Mouse (Mus musculus) cerebellum, postnatal 36 days (tissue): ENCODE measurements around the gene Slc19a1.

Experiments used
- DNase-seq, 2 experiments: peaks; one replicate each; pipeline ENCODE4 v3.0.0; 2021 to 2022; ENCODE audit warnings: mixed read lengths in 2 of 2

The Slc19a1 gene

DNA sequence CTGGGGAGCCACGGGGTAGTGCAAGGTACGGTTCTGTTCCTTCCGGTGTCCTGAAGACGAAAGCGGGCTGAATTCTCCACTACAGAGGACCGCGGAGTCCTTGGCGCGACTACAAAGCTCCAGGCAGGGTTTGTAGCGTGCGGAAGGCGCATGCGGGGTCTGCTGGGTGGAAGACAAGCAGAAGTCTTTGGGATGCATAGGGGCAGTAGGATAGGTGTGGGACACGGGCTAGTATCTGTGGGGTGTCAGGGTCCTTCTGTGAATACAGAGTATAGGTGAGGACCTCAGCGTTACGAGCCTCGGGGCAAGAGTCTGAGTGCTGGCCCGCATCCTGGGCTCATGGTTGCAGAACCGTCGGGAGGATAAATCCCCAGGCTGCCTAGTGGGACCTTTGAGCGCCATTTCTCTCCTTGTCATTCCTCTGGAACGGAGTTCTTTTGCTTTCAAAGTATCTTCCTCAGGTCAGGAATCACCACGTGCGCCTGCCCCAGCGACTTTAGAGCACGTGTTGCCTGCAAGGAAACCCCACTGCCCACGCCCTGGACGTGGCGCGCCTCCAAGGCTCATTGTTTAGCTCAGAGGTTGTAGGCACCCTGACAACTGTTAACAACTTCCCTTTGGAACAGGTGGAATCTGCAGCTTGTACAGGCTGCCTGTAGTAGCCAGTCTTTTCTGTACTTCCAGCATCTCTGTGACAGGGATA lies 1.4 kb downstream of the Slc19a1 start:
- DNase-seq = peak; percentile 57 to 62

DNA sequence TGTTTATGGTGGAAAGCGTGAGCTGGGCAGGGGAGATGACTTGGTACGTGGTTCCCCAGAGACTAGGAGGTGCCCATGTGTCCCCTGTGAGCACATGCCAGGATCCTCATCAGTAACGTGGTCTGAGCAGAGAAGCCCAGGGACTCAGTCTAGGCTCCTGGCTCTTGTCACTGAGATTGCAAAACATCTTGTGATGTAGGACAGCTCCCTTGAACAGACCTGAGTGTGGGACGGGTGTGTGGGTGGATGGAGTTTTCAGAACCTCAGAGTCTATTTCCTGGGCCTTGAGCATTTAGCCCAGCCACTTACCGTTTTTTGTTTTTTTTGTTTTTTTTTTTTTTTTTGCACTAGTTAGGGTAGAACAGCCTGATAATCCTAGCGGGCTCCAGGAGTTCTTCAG lies 3.4 kb downstream of the Slc19a1 start:
- no peak for DNase-seq

DNA sequence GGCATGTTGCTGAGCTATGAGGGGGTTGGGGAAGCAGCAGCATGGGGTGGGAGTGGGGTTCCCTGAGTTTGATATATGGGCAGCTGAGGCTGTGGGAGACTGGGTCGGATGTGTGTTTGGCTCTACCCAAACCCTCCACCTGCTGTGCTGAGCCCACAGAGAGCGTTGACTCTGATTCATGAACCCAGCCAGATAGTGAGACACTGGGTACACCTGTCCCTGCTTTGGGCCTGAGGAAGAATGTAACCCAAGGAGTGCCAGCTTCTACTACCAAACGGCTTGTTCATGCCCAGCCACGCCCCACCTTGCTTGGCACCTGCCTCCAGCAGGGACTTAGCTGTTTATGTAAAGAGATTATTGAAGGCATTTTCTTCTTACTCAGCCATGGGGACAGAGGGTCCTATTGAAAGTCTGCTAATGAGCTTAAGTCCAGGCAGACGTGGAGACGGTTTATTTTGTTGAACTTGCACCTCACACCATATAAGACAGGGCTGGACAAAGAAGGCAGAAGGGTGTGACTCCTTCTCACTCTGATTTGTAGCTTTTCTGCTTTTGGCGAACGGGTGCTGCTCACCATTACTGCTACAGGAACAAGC lies 6.6 kb downstream of the Slc19a1 start:
- DNase-seq = no peak

DNA sequence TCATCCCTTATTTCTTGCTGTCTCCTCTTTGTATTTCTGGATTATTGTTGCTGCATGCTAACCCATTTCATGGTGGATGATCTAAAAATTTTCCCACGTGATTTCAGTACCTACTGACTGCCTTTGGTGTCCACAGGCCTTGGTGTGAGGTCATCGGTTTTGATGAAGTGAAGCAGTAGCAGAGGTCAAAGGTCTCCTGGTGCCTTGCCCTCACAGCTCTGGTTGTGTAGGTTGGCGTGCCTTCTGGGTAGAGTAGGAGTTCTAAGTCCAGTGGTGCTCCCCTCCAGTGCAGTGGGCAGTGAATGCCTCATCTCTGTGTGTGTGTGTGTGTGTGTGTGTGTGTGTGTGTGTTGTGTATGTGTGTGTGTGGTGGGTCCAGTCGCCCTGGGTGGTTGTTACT lies 16.2 kb downstream of the Slc19a1 start:
- DNase-seq = no peak

DNA sequence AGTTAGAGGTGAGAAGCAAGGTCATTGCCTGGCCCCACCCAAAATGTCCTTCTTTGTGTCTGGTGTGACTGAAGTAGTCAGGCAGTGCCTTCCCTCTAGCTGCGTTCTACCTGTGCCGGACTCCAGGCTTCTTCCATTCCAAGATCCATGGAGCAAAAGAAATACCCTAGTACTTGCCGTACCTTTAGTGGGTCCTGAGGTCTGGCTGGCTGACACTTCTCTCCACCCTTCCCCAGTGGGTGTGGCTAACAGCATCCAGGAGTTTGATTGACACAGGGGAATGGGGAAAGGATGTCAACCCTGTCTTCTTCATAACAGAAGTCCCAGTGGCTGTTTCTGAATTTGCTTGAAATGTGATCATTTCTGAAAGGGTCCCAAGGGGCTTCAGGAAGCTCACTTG lies 16.6 kb downstream of the Slc19a1 start:
- DNase-seq = no peak

DNA sequence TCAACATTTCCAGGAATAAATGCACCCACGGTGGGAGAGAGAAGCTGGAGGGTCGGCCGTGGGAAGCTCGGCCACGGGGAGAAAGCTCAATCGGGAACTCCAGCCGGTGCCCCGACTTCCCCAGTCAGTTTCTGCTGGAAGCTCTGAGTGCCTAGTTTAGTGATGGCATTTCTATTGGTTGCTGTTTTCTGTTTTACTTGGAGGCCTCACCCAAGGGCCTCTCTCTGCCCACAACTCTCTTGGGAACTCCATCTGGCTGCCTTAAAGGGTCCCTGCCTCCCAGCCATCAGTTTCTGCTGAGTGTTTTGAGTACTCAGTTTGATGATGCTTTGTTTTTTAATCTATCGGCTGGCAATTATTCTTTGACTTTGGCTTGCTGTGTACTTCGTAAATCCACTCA lies 24.7 kb downstream of the Slc19a1 start:
- no peak for DNase-seq

DNA sequence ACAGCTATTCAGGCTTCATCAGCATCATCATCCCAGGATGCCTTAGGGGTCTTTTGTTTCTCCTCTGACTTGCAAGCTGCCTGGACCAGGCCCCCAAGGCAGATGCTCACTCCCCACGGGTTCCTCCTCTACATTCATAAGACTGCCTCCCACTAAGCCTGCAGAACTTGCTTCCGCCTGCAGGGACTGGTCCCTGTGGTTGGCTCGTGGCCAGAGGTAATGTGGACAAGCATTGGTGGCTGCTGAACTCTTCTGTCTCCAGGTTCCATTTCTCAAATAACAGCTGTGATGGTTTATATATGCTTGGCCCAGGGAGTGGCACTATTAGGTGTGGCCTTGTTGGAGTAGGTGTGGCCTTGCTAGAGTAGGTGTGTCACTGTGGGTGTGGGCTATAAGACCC lies 29.4 kb downstream of the Slc19a1 start:
- DNase-seq = no peak

DNA sequence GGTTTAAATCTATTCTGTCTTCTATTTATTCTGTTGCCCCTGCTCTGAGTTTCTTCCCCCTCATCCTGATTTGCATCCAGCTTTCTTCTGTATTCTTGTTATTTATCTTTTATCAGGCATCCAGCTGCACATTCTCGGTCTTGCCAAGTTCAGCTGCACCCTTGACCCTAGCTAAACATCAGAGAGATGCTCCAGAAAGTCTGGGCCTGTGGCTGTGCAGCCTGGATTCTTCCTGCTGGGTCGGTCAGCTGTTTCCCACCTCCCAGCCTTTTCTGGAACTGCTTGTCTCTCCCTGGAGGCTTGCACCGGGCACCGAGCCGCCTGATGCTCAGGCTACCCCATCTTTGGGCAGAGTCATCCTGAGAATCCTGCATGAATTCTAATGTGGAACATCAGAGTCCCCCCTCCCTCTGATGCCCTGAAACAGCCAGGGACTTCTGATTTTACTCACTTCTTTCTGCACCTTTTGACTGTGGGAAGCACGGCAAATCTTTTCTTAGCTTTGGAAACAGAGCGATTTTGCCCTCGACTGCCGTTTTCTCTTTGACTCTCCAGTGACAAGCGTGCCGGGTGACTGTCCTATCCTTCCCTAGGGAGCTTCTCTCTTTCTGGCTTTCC lies 30.5 kb downstream of the Slc19a1 start:
- DNase-seq = no peak

DNA sequence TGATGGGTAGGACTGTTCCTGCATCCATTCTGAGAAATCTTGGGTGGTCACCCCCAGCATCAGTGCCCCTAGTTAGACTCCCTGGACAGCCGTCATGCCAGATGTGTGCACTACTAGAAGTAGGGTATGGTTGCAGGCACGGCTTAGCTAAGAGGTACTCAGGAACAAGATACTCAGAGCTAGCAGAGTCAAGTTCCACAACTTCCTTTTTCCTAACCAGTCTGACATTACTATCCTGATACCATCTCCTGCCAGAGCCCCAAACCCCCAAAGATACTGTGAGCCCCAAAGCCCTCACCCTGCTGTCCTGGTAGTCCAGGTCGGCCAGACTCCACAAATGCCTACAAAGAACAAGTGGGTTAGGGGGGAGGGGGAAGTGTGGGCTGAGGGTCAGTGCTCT lies 32.2 kb downstream of the Slc19a1 start:
- DNase-seq = no peak

DNA sequence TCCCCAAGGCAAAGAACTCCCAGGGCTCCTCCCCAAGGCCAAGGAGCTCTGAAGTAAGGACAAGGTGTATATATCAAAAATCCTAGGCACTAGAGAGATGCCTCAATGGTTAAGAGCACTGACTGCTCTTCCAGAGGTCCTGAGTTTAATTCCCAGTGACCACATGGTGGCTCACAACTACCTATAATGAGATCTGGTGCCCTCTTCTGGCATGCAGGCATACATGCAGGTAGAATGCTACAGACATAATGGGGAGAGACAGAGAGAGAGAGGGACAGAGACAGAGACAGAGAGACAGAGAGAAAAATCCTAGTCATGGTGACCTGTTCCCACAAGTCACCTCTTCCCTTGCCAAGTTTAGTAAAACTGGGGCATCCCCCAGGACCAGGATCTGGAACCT lies 32.6 kb downstream of the Slc19a1 start:
- no peak for DNase-seq

DNA sequence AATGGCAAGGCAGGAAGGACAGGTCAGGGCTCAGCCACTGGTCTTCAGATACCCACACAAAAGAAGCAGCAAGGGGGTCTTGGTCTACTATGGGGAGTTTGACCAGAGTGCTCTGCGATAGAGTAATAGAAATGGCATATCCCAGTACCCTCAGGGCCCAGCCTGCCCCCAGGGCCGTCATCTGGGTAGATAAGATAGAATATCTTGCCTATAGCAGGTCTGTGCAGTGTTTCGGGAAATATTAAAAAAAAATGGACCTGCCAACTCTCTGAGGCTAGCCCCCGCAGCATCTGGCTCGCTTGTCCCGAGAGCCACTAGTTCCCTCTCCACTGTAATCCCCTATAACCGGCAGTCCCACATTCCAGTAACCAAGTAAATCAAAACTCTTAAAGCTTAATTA lies 36.4 kb downstream of the Slc19a1 start:
- DNase-seq = no peak

DNA sequence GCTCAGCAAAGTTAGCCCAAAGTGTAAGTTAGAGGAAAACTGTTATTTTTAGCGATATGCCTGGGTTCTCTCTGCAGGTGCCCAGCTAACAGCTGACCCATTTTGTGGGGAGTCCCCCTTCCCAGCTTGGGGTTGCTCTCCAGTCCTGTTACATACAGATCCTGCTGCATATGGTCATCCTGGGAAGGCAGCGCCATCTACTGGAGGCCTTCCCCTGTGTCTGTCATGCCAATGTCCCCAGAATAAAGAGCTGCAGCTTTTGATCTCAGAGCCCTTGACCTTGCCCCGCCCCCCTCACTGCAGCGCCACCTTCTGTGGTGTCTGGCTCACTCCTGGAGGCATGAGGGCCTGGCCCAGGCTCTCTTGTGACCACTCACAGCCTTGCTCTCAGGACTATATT lies 38.0 kb downstream of the Slc19a1 start:
- DNase-seq = peak; percentile 81 to 82

DNA sequence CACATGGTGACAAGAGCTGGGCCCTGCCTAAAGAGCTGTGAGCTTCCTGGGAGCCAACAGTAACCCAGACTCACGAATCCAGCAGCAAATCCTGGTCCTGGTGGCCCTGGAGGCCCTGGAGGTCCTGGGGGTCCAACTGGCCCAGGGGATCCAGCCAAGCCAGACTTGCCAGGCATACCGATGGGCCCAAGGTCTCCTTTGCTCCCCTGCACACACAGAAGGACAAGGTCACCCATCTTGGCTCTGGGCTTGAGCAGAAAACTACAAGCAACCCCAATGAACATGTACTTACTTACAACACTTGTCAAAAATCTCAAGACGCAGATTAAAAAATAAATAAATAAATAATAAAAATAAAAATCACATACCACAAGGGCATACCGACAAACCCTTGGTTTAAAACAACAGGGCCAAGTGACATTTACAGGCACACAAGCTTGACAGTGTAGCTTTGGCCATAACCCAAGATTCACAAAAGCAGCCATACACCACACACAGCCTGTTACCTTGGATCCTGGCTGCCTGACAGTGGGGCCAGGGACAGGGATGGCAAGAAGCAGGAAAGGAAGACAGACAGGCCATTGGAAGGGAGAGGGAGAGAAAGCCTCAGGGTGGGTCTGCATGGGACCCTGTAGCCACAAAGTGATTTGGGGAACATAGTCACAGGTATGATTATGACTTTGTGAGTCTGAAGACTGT lies 42.4 kb downstream of the Slc19a1 start:
- peak; percentile 57 to 58 for DNase-seq

DNA sequence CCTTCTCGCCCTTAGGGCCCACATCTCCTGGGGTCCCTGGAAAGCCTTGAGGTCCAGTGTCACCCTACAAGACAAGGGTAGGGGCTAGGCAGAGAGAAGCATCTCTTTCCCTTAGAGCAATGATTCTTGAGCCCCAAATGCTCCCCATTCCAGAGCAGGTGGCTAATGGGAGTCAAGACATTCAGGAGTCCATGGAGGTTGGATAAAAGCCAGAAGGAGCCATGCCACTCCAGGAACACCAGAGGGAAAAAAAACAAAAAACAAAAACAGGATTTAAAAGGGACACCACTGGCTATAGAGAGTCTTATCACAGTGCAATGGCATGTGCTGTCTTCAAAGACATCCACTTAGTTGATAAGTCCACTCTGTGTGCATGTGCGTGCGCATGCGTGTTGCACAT lies 46.4 kb downstream of the Slc19a1 start:
- no peak for DNase-seq

DNA sequence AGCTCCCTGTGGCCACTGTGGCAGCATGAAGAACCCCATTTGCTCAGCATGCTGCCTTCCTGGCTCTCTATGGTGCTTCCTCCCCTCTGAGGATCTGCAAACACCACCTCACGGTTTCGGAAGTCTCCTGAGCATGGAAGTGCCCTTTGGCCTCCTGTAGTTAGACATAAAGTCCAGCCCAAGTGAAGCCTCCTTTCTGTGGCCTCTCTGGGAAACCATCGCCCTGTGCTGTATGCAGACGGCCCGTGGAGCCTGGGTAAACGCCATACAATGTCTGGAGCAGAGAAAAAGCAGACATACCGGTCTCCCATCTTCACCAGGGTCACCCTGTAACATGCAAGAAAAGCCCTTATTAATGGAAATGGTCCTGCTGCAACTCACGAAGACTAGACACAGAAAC lies 46.9 kb downstream of the Slc19a1 start:
- no peak for DNase-seq

DNA sequence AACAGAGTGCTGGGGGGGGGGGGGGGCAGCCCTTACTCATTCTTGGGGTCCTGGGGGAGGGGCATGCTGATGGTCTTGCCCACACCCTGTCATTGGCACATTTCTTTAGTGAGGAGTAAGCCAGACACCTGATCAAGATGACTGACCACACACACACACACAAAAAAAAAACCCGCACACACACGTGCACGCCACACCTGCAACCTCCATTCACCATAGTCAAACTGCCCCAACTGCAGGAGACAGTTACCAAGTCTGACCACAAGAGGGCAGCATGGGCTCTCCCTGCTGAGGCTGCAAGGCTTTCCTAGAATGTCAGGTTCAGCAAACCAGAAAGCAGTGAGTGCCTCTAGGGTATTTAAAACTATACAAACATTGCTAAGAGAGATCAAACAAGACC lies 50.4 kb downstream of the Slc19a1 start:
- DNase-seq = peak; percentile 83 to 88

DNA sequence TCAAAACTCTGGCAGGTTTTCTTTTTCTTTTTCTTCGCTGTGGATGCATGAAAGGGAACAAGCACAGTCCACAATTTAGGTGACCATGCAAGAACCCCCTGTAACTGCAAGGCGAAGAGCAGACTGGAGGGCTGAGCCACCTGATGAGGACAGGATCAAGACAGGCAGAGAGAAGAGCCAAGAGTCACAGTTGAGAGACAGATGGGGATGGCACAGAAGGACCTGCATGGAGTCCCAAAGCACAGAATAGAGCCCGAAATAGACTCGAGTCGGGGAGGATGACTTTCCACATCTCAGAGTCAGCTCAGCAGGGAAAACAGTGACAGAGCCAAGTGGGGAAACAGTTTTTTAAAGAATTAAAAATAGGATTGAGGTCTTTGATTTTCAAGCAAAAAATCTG lies 50.9 kb downstream of the Slc19a1 start:
- DNase-seq = peak in 1 of 2 experiments; percentile 39

DNA sequence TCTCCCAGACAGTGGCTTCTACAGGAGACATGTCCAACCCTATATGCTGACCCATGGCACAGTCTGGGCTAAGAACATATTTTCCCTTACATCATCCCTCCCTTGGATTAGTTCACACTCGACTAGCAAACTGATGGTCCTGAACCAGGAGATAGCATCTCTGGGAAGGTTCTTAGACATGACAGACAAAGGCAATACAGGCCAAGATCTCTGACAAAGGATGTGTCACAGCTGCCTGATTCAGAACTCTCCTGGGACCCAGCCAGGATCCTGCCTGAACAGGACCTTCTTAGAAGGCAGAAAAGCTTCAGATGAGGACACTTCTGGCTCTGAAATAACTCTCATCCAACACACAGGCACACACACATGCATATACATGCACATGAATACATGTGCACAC lies 52.5 kb downstream of the Slc19a1 start:
- DNase-seq = no peak

DNA sequence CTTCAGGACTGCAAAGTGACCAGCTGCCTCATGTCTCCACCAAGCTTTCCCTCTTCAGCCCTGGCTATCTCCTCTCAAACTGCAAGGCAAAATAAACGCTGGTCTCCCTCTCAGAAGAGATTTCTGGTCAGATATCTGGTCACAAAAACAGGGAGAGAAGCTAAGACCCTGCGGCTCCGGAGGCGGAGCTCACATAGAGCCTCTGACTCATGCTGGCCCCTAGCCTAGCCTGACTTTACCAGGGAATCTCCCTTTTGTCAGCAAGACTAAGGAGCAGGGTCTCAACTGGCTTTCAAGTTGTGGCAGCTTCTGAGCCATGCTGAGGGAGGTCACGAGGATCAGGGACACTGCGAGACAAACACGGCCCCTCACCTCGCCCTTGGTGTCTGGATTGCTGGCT lies 57.3 kb downstream of the Slc19a1 start:
- no peak for DNase-seq

DNA sequence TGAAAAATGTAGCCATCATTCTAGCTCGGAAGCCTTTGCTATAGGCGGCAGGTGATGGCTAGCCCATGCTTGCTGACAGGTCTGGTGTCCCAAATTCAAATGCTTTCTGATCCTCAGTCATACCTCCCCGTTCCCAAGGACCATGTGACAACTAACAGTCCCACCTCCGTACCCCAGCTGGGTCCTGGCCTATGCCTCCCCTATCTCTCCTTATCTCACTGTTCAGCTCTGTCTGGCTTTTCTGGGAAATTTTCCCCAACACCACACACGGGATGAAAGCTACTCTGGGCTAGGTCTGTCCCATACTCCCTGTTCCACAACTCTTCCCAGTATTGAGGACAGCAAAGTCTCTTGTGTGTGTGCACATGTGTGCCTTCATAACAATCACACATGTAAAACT lies 58.0 kb downstream of the Slc19a1 start:
- no peak for DNase-seq

DNA sequence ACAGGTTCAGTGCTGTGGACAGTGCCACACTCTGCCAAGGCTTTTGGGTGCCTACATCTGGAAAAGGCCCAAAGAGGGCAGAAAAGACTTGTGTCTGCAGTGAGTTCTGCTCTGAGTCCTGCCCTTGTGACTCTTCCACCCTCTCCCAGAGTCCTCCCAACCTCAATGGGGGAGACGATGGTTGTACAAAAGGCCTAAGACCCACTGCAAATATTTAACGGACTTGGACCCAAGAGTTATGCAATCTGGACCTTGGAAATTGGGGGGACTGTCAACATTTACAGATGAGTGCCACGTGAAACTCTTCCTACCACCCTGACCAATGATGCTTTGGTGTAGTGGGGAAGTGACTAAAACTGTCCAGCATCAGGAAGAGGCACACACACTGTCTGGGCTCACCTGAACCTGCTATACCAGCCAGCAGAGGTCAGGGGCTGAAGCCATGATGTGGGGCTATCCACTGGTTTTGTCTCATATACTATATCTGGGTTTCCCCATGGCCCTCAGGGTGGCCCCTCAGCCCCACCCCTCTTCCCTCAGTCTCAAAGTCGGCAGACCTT lies 59.6 kb downstream of the Slc19a1 start:
- DNase-seq = no peak

DNA sequence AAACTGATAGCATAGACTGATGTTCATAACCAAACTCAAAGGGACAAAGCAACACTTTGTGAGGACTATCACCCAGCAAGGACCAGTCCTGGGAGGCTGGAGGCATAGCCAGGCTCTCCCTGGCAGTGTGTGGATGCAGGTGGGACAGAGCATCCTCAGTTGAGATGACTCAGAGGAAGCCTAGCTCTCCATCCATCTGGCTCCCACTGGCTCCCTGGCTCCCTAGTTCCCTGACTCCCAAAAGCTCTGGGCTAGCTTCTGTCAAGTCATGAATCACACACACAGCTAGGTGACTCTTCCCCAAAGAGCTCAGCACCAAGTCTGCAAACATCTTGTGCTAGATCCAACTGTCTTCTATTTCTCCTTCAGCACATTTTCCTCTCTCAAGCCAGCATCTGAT lies 61.8 kb downstream of the Slc19a1 start:
- DNase-seq = peak; percentile 45 to 51

DNA sequence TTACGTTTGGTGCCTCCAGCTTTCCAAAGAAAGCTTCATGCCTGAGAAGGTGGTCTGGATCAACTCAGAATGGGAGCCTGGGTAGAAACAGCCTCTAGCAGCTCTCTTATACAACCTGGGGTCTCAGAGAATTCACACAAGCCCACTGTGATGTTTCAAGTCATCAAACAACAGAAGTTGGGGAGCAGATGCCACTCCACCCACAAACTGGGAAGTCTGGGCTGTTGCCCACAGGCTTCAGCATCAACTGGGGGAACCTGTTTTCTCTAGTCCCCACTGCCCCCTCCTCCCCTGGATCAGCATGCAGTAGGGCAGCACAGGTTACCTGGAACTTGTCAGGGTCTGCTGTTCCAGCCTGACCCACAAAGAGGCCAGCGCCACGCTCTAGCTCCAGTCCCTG lies 63.6 kb downstream of the Slc19a1 start:
- DNase-seq = no peak
